9 mouse cellular contexts compared by ENCODE assay signal in genomic region chr1:78511621-78512160, GRCm38 (mm10). TPM values are rescaled to one million over a fixed set of nuclear protein-coding genes. Genes with fewer than 3 reads are reported as not detected.
DNase-seq lines count a peak whose midpoint lies in the region; ATAC-seq and TF ChIP-seq lines count a peak whose summit lies in the region.
"Had no signal": no experiment of that assay in that cellular context is flagged by ENCODE, and none has a peak within 500 bp of the region (broad histone marks: within the 10 kb centered on the region; RNA-seq: fewer than 3 reads in every experiment).

Gene BC035947, minus strand, starts transcription at chr1:78512158.

- peak within 1 kb of the TSS; percentile 54 for H3K9ac ChIP-seq in forebrain, embryonic 14.5 days (ENCODE audit: low read length)
- H3K9ac ChIP-seq in lung, postnatal 0 days (replicated peaks; ENCODE audit: low read depth): no peak within 1 kb of the TSS

- DNase-seq in right cerebral cortex, postnatal 14 days: peak; percentile 28
- no peak for DNase-seq in right cerebral cortex, postnatal 36 days (ENCODE audit: low spot score in 2 of 2)
- DNase-seq in forebrain, embryonic 14.5 days (ENCODE audit: low spot score): peak; percentile 44
- DNase-seq in kidney, adult 8-10 months: peak; percentile 25 to 52
- DNase-seq in lung, postnatal 0 days (ENCODE audit: low spot score): peak; percentile 22
- DNase-seq in retina, postnatal 1 day: peak; percentile 62
- no peak for DNase-seq in layer of hippocampus, adult 9-10 months (ENCODE audit: low spot score)
- no peak for DNase-seq in layer of hippocampus, adult 8-10 months (ENCODE audit: low spot score in 2 of 2)

- TF ChIP-seq CTCF in lung, postnatal 0 days (IDR thresholded peaks at IDR 0.05): no peak

- H3K4me1 ChIP-seq in forebrain, embryonic 14.5 days (ENCODE audit: control insufficient read depth, insufficient read depth, low read length): no peaks in the 10 kb centered on the region
- H3K4me1 ChIP-seq in lung, postnatal 0 days (ENCODE audit: insufficient read depth, low read depth, low read length): 0 out of 2 replicates have a peak, but pooled peaks cover 3% of the 10 kb centered on the region

- H3K9me3 ChIP-seq in forebrain, embryonic 14.5 days (replicated peaks; ENCODE audit: control insufficient read depth, low read length): no peaks in the 10 kb centered on the region
- H3K9me3 ChIP-seq in lung, postnatal 0 days (ENCODE audit: low read length): no peaks in the 10 kb centered on the region

- no peak for TF ChIP-seq EP300 in lung, postnatal 0 days (IDR thresholded peaks at IDR 0.05)

- peak; percentile 54; the same call in 1 of the 2 replicates for ATAC-seq in forebrain, embryonic 14.5 days
- ATAC-seq in lung, postnatal 0 days: no peak

- H3K27me3 ChIP-seq in forebrain, embryonic 14.5 days (replicated peaks; ENCODE audit: control insufficient read depth, insufficient read depth, low read length): no peaks in the 10 kb centered on the region
- no peaks in the 10 kb centered on the region for H3K27me3 ChIP-seq in lung, postnatal 0 days (replicated peaks; ENCODE audit: insufficient read depth, low read length)

- H3K36me3 ChIP-seq in forebrain, embryonic 14.5 days (ENCODE audit: control insufficient read depth, insufficient read depth, low read length): no peaks in the 10 kb centered on the region
- no peaks in the 10 kb centered on the region for H3K36me3 ChIP-seq in lung, postnatal 0 days (ENCODE audit: insufficient read depth, low read length)

- peak within 1 kb of the TSS; percentile 54 for H3K4me2 ChIP-seq in forebrain, embryonic 14.5 days (ENCODE audit: low read length)
- H3K4me2 ChIP-seq in lung, postnatal 0 days (replicated peaks; ENCODE audit: low read depth, low read length): peak within 1 kb of the TSS; percentile 46

- no peak within 1 kb of the TSS for H3K27ac ChIP-seq in forebrain, embryonic 14.5 days (ENCODE audit: low read depth, low read length)
- no peak within 1 kb of the TSS for H3K27ac ChIP-seq in lung, postnatal 0 days (ENCODE audit: low read length)

- 4% methylated on average over 25 of the region's 25 CpGs for WGBS in forebrain, embryonic 14.5 days
- WGBS in lung, postnatal 0 days: 2% methylated on average over 25 of the region's 25 CpGs

- H3K4me3 ChIP-seq in forebrain, embryonic 14.5 days (ENCODE audit: low read depth, low read length): peak within 1 kb of the TSS; percentile 22
- peak within 1 kb of the TSS; percentile 14; the same call in 1 of the 2 replicates for H3K4me3 ChIP-seq in lung, postnatal 0 days (ENCODE audit: low read depth, low read length)

RNA-seq across cellular contexts. Expression of gene BC035947, which starts in this region (rescaled TPM):
- 0.20 and 0.24 TPM in 2 replicates for polyA plus RNA-seq in forebrain, embryonic 14.5 days (2014; fragmentation: Nextera tagmentation; extraction: Ambion mirVana)
- 0.17 TPM in 1 of 2 replicates, not detected in the other for polyA plus RNA-seq in lung, postnatal 0 days (2015; fragmentation: Nextera tagmentation; extraction: Ambion mirVana)
- total RNA-seq in layer of hippocampus, adult 8-10 months (2022): 1 to 10 TPM; 1.0 to 1.5 (median 1.3) TPM
- total RNA-seq: heart, postnatal 10 days had no signal

Comparison
In these comparisons a context has a peak if more than half of its experiments do, and no peak if none do; other contexts are left out.
1. DNase-seq: peak in right cerebral cortex, postnatal 14 days (single experiment), kidney, adult 8-10 months (2 of 2) and retina, postnatal 1 day (single experiment); none in right cerebral cortex, postnatal 36 days (0 of 2), layer of hippocampus, adult 9-10 months (single experiment) and layer of hippocampus, adult 8-10 months (0 of 2).
2. Peak in DNase-seq, ATAC-seq, H3K4me3 ChIP-seq, H3K9ac ChIP-seq and H3K4me2 ChIP-seq in forebrain, embryonic 14.5 days; RNA of the gene not detected or under 1 TPM.
3. Peak in DNase-seq, H3K4me3 ChIP-seq and H3K4me2 ChIP-seq in lung, postnatal 0 days; RNA of the gene not detected or under 1 TPM.